Mouse (Mus musculus) stomach, postnatal 0 days (tissue): Measurements from ENCODE around the gene Raly.

Experiments
- CTCF ChIP-seq: IDR thresholded peaks from 2 replicates; pipeline ENCODE4 v1.5.1; 2016; ENCODE audit warnings: antibody characterized with exemption, low read depth, mild to moderate bottlenecking, moderate library complexity
- EP300 ChIP-seq: optimal IDR thresholded peaks from 2 replicates; pipeline ENCODE3; 2016; ENCODE audit warnings: antibody characterized with exemption

DNA sequence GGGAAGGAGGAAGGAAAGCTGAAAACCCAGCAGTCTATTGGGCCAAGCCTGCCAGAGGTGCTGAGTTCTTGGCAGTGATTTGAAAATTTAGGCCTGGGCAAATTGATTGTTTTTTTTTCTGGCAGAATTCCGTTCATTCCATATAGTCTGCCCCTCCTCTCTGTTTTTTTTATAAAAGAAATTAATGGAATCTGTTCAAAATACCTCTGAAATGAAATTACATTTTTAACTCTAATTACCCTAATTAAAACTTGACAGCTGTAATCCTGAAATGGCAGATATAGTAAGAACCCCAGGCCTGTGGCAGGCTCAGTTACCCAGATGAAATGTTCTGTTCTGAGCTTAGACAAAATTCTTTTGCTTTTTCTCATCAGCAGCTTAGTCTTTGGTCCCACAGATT lies 19.9 kb downstream of the Raly start:
- TF ChIP-seq EP300 (no peak), CTCF (no peak)
